Mouse (Mus musculus) midbrain, postnatal 0 days (tissue): ENCODE measurements around the gene Gata1. TPM values are rescaled to one million over a fixed set of nuclear protein-coding genes. Genes with fewer than 3 reads are reported as not detected.

Experiments used
- ATAC-seq: fragments of 200-750 bp; cut with Nextera tagmentation; 2 replicates; pipeline ENCODE4 v1.8.0; 2017; ENCODE audit warnings: moderate number of reproducible peaks, mild to moderate bottlenecking, moderate TSS enrichment, moderate library complexity; ENCODE audit not compliant: low FRiP score
- DNase-seq: peaks from one replicate; pipeline ENCODE4 v3.0.0-alpha.2; 2015; ENCODE audit warnings: low spot score
- H3K27ac ChIP-seq: fragments of 300-500 bp; sonication (generic); 2 replicates; pipeline ENCODE4 v1.5.1; 2014; ENCODE audit warnings: low read depth, mild to moderate bottlenecking, low read length, mixed read lengths
- H3K27me3 ChIP-seq: fragments of 300-500 bp; sonication (generic); 2 replicates; pipeline ENCODE4 v1.6.1; 2014; ENCODE audit warnings: low read length, control low read depth, mixed read lengths; ENCODE audit not compliant: insufficient read depth
- H3K36me3 ChIP-seq: fragments of 300-500 bp; sonication (generic); 2 replicates; pipeline ENCODE4 v1.6.1; 2014; ENCODE audit warnings: low read length, control low read depth, mixed read lengths; ENCODE audit not compliant: insufficient read depth
- H3K4me1 ChIP-seq: fragments of 300-500 bp; sonication (generic); 2 replicates; pipeline ENCODE4 v1.6.1; 2014; ENCODE audit warnings: mild to moderate bottlenecking, control low read depth, antibody characterized with exemption, low read length, mixed read lengths; ENCODE audit not compliant: insufficient read depth
- H3K4me2 ChIP-seq: fragments of 300-500 bp; sonication (generic); 2 replicates; pipeline ENCODE4 v1.6.1; 2014; ENCODE audit warnings: low read depth, mild to moderate bottlenecking, low read length, mixed read lengths; ENCODE audit not compliant: poor library complexity, severe bottlenecking
- H3K4me3 ChIP-seq: fragments of 300-500 bp; sonication (generic); 2 replicates; pipeline ENCODE4 v1.5.1; 2014; ENCODE audit warnings: low read depth, mild to moderate bottlenecking, low read length, moderate library complexity
- H3K9ac ChIP-seq: fragments of 300-500 bp; sonication (generic); replicated peaks from 2 replicates; pipeline ENCODE4 v1.6.1; 2014; ENCODE audit warnings: mild to moderate bottlenecking, low read length, moderate library complexity, mixed read lengths; ENCODE audit not compliant: poor library complexity, severe bottlenecking
- H3K9me3 ChIP-seq: fragments of 300-500 bp; sonication (generic); 2 replicates; pipeline ENCODE4 v1.6.1; 2016; ENCODE audit warnings: low read length, control low read depth
- CTCF ChIP-seq: IDR thresholded peaks from 2 replicates; pipeline ENCODE4 v1.5.1; 2016; ENCODE audit warnings: antibody characterized with exemption, mild to moderate bottlenecking
- WGBS: fragments of 180-500 bp; shearing (Covaris S2); extraction: QIAGEN DNeasy Blood & Tissue Kit; methylation state at CpG from one replicate; pipeline ENCODE4 v1.1.7; 2014; 5-methylcytosine and 5-hydroxymethylcytosine counted together
- polyA plus RNA-seq: library from polyadenylated mRNA; unstranded; fragments of >200 nt; fragmentation: Nextera tagmentation; extraction: Ambion mirVana; gene quantifications from 2 replicates; pipeline ENCODE4 v1.2.1, GENCODE M21; 2015
- total RNA-seq: library from RNA; depleted of rRNA; stranded (reverse); fragments of >200 nt; gene quantifications from 2 replicates; pipeline ENCODE4 v1.2.3, GENCODE M21; 2014

Gata1 gene
- total and polyA plus RNA-seq, 2 experiments from 2014 or later = not detected

- no peaks in the 10 kb centered on the region for H3K36me3 ChIP-seq
- H3K4me1 ChIP-seq = no peaks in the 10 kb centered on the region
- 28% methylated on average over 38 of the region's 38 CpGs for WGBS
- H3K4me3 ChIP-seq = peak overlapping the region; percentile 43
- no peak for TF ChIP-seq CTCF
- peak overlapping the region; percentile 65 for H3K27ac ChIP-seq
- peak; percentile 96 for DNase-seq
- ATAC-seq = peak; percentile 96
- H3K27me3 ChIP-seq = no peaks in the 10 kb centered on the region
- no peak overlapping the region for H3K9ac ChIP-seq
- H3K4me2 ChIP-seq = peak overlapping the region; percentile 36
- no peaks in the 10 kb centered on the region for H3K9me3 ChIP-seq
These were observed 29.9 kb downstream of the Gata1 start for GRCm38 (mm10) chrX:7947900-7948492.

GRCm38 (mm10) chrX:7947108-7947899, 30.6 kb downstream of the Gata1 start, which contains the start of gene Hdac6:
Gene Hdac6, minus strand, starts transcription at chrX:7947889.
- ATAC-seq (peak; percentile 35; the same call in 1 of the 2 replicates), DNase-seq (peak; percentile 1)
- WGBS = 22% methylated on average over 36 of the region's 37 CpGs
- peak within 1 kb of the TSS; percentile 71 for H3K27ac ChIP-seq
- H3K27me3 ChIP-seq = no peaks in the 10 kb centered on the region
- no peak for TF ChIP-seq CTCF
- H3K9ac ChIP-seq = peak within 1 kb of the TSS; percentile 54
- peak within 1 kb of the TSS; percentile 43 for H3K4me3 ChIP-seq
- 0 out of 2 replicates have a peak, but pooled peaks cover 2% of the 10 kb centered on the region for H3K36me3 ChIP-seq
- H3K4me1 ChIP-seq = no peaks in the 10 kb centered on the region
- H3K9me3 ChIP-seq = no peaks in the 10 kb centered on the region
- peak within 1 kb of the TSS; percentile 54 for H3K4me2 ChIP-seq

GRCm38 (mm10) chrX:7945618-7946017, 32.3 kb downstream of the Gata1 start:
- Histone ChIP-seq H3K4me1 (no peaks in the 10 kb centered on the region), H3K4me3 (no peak overlapping the region), H3K27me3 (no peaks in the 10 kb centered on the region), H3K4me2 (no peak overlapping the region), H3K9ac (no peak overlapping the region), H3K36me3 (0 out of 2 replicates have a peak, but pooled peaks cover 2% of the 10 kb centered on the region), H3K9me3 (no peaks in the 10 kb centered on the region), H3K27ac (no peak overlapping the region)
- no peak for TF ChIP-seq CTCF
- DNase-seq (no peak), ATAC-seq (no peak)
- WGBS = 75% methylated on average over 8 of the region's 8 CpGs

GRCm38 (mm10) chrX:7937667-7938066, 40.2 kb downstream of the Gata1 start:
- H3K27me3 ChIP-seq = no peaks in the 10 kb centered on the region
- H3K4me3 ChIP-seq = no peak overlapping the region
- DNase-seq = no peak
- no peak overlapping the region for H3K27ac ChIP-seq
- WGBS = 97% methylated on average over 6 of the region's 6 CpGs
- H3K4me2 ChIP-seq = no peak overlapping the region
- TF ChIP-seq CTCF = no peak
- H3K36me3 ChIP-seq = peaks cover 11% of the 10 kb centered on the region; the same call in 1 of the 2 replicates
- H3K9me3 ChIP-seq = no peaks in the 10 kb centered on the region
- ATAC-seq = no peak
- H3K4me1 ChIP-seq = no peaks in the 10 kb centered on the region
- no peak overlapping the region for H3K9ac ChIP-seq

- no peak overlapping the region for H3K9ac ChIP-seq
- H3K4me1 ChIP-seq = no peaks in the 10 kb centered on the region
- H3K4me2 ChIP-seq = no peak overlapping the region
- H3K36me3 ChIP-seq = peaks cover 13% of the 10 kb centered on the region; the same call in 1 of the 2 replicates
- WGBS = 60% methylated on average over 7 of the region's 11 CpGs
- no peak overlapping the region for H3K4me3 ChIP-seq
- no peaks in the 10 kb centered on the region for H3K27me3 ChIP-seq
- no peak for ATAC-seq
- no peak overlapping the region for H3K27ac ChIP-seq
- peak; percentile 36 for TF ChIP-seq CTCF
- no peaks in the 10 kb centered on the region for H3K9me3 ChIP-seq
- no peak for DNase-seq
These were observed 41.0 kb downstream of the Gata1 start for GRCm38 (mm10) chrX:7936874-7937273.

GRCm38 (mm10) chrX:7928270-7928790, 49.5 kb downstream of the Gata1 start, which contains the start of gene Eras:
Gene Eras, minus strand, starts transcription at chrX:7928607.
- DNase-seq (no peak), ATAC-seq (no peak)
- no peak within 1 kb of the TSS for H3K4me2 ChIP-seq
- 25% methylated on average over 16 of the region's 19 CpGs for WGBS
- peaks cover 8% of the 10 kb centered on the region for H3K36me3 ChIP-seq
- H3K9ac ChIP-seq = no peak within 1 kb of the TSS
- no peaks in the 10 kb centered on the region; the same call in 1 of the 2 replicates for H3K9me3 ChIP-seq
- H3K27ac ChIP-seq = no peak within 1 kb of the TSS
- H3K4me1 ChIP-seq = no peaks in the 10 kb centered on the region
- no peaks in the 10 kb centered on the region for H3K27me3 ChIP-seq
- H3K4me3 ChIP-seq = no peak within 1 kb of the TSS
- TF ChIP-seq CTCF = no peak
